Mouse (Mus musculus) G1E-ER4 (cell line): ENCODE data around the gene Slc35d2. TPM values are rescaled to one million over a fixed set of nuclear protein-coding genes. Genes with fewer than 3 reads are reported as not detected.

ENCODE experiments used
- GATA1 ChIP-seq: IDR thresholded peaks from one replicate; pipeline ENCODE4 v1.8.0; 2012; ENCODE audit warnings: low read length, inconsistent platforms
- polyA plus RNA-seq: library from polyadenylated mRNA; stranded (reverse); fragments of >175 nt; gene quantifications from 2 replicates; pipeline ENCODE4 v1.2.3, GENCODE M21; 2012

Gene Slc35d2
- not detected in 2 replicates for polyA plus RNA-seq

DNA sequence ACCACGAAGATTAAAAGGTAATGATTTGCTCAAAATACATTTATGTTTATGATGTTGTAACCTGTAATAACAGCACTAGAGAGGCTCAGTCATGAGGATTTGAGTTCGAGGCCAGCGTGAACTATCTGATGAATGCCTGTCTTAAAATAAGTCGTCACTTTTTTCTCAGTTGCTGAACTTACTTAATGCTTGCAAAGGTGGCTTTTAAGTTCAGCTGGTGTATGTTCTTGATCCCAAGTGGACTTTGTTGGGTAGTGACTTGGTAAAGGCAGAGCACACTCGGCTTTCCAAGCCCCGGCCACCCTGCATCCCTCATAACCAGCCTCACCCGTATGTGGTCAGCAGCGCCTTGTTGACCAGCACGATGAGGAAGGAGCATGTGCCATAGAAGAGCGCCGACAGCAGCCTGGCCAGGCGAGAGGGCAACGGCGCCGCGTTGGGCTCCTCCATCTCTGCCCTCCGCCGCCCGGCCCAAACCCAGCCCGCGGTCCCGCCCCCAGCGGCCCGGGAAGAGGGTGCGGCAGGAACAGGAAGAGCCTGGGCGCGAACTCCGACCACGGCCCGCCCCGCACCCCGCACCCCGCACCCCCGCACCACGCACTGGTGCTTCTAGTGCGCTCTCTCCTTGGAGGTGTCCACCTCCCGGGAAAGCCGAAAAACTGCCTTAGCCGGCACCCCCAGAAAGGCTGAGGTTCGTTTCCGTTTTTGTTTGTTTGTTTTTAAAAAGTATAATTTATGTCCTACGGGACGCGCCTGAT lies at the start of gene Slc35d2:
Slc35d2 (minus strand) TSS at position 511 of the 758 bp plus-strand sequence.
- no peak for TF ChIP-seq GATA1

DNA sequence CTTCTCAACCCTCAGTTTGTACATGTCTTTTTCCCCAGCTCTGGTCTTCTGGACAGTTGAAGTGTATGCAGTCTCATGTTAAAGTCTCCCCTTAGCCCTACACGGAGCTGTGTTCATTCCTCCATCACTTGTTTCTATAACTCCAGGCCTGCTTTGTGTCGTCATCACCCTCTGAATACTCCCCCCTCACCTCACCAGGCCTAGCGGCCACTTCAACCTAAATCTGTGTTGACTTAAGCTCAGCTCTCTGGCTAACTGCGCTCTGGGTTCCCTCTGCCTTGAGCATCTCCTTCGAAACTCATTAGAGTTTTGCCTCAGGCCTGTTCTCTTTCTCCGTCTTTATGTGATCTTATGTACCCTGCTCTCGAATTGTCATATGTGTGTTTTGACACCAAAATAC lies 48.8 kb upstream of the Slc35d2 start:
- TF ChIP-seq GATA1, result no peak

DNA sequence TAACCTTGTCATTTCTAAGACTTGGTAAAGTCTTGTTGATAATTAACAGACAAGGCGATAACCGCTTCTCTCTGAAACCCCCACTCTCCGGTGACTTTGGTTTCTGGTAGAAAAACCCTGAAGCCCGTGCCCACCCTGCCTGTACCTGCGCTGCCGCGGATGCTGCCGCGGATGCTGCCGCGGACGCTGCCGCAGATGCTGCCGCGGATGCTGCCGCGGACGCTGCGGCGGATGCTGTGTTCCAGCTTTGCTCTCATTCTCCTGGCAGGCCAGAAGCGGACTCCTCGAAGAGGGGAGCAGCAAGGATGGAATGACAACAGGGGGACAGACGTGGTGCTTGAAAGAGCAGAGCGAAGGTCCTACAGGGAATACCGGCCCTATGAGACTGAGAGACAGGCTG lies 40.6 kb upstream of the Slc35d2 start:
- TF ChIP-seq GATA1, result no peak

DNA sequence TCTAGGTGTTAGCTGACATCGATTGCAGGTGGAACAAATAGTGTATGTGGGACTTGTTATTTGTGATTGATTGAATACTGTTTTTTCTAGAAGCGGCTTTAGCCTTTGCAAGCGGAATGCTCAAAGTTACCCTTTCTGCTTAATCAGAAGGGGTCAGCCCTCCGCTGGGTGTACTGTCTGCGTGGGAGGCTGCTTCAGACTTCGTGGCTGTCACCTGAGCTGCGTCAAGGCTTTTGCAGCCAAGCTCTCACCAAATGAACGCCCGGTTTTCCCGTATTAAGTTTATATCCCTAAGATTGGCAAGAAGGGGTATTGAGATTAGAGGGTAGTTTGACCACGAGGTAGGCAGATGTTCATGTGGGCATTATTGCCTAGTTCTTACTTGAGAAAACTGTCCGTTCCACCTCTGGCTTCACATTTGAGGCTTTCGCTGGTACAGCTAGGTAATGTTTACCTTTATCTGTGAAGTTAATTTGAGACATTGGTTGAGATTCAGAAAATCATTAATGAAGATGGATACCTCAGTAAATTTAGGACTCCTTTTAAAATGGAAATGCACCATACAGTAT lies 34.1 kb upstream of the Slc35d2 start:
- no peak for TF ChIP-seq GATA1

DNA sequence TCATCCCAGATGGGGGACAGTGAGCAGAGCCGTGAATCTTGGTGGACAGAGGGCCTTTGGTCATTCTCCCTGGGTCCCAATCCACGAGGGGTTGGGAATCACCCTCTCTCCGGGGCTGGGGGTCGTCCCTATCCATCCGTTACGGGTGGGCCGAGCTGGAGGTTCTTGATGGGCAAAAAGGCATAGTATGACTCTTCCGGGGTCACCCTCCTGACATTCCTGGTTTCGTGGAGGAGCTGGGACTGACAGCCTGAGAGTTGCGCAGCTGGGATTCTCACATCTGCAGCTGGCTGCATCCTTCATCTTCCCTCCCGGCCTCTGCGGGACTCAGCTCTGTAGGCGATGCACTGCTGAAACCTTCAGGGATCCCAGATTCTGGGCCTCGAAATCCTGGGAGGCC lies 33.5 kb upstream of the Slc35d2 start:
- TF ChIP-seq GATA1, result no peak

GRCm38 (mm10) chr13:64161916-64162611 lies 32.9 kb upstream of the Slc35d2 start:
- no peak for TF ChIP-seq GATA1

DNA sequence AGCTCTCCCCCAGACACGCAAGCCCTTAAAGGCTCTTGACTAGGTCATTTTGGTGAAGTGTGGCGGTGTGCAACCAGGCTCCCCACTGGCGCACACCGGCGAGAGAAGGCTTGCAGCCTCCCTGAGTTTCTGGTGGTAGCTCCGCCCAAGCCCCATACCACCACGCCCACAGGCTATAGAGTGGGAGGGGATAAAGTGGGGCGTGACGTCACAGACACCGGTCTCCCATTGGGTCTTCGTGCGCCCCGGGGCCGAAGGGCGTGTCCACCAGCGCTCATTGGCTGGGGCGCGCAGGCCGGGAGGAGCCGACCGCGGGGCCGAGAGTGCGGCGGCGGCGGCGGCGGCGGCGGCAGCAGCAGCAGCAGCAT lies 32.4 kb upstream of the Slc35d2 start, which contains the start of gene Habp4:
Habp4 (plus strand) TSS at position 277 of the 368 bp plus-strand sequence.
- TF ChIP-seq GATA1, result no peak

- no peak for TF ChIP-seq GATA1
Measured at GRCm38 (mm10) chr13:64156966-64157365, 27.8 kb upstream of the Slc35d2 start.

DNA sequence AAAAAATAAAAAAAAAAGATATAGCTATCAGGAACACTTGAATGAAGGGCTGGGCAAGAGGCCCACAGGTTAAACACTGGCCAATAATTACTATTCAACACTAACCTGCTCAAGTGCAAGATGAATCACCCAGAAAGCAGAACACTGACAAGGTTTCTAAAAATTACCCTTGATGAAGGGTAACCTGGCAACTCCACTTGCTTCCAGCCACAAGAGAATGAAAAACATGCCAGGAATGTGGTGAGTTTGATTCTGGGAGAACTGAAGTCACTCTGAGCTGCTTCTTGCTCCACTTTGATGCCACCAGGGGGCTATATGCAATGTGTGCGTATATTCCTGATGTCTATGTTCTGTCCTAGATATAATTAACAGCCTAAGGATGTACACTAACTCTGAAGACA lies 26.0 kb upstream of the Slc35d2 start:
- no peak for TF ChIP-seq GATA1

- no peak for TF ChIP-seq GATA1
Measured at GRCm38 (mm10) chr13:64154651-64155050, 25.5 kb upstream of the Slc35d2 start.

DNA sequence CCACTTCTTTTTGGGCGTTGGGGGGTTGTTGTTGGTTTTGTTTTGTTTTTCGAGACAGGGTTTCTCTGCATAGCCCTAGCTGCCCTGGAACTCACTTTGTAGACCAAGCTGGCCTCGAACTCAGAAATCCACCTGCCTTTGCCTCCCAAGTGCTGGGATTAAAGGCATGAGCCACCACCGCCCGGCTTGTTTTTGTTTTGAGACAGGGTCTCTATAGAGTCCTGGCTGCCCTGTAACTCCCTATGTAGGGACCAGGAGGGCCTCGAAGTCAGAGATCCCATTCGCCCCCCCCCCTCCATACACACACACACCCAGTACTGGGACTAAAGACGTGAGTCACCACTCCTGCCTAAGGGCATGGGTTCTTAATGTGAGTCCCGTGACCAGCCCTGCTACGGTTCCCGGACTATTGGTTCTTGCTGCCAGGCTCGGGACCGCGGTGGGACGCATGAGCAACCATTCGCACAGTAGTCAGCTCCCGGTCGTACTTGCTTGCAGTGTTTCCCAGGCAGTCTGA lies 24.6 kb upstream of the Slc35d2 start:
- no peak for TF ChIP-seq GATA1

GRCm38 (mm10) chr13:64153083-64153682 lies 24.0 kb upstream of the Slc35d2 start, which contains the start of gene Zfp367:
Gene Zfp367, minus strand, starts transcription at chr13:64153202.
- TF ChIP-seq GATA1, result no peak

- no peak for TF ChIP-seq GATA1
Measured at GRCm38 (mm10) chr13:64152671-64153082, 23.5 kb upstream of the Slc35d2 start.

DNA sequence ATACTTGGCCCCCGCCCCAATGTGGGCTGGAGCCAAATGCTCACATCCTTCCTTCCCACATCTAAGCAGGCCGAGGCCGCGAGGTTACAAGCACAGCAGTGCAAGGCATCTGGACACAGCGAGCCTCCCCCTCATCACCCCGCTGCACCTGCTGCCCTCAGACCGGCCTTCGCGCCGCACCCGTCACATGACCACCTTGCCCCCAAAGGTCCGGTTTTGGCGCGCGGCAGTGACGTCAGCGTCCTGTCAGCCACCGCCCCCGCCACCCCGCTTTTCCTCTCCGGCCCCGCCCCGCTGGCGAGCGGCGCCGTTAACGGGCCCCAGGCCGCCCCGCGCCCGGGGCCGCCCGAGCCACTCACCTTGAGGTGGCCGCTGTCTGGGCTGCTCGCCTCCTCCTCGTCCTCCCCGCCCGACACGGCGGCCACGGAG lies 23.1 kb upstream of the Slc35d2 start:
- no peak for TF ChIP-seq GATA1

GRCm38 (mm10) chr13:64150121-64150520 lies 21.0 kb upstream of the Slc35d2 start:
- no peak for TF ChIP-seq GATA1
